Mouse (Mus musculus) kidney, adult 9 months (tissue): Measurements from ENCODE around the gene S100a16.

Source experiments
- DNase-seq: peaks from one replicate; pipeline ENCODE4 v3.0.0; 2022

The S100a16 gene

GRCm38 (mm10) chr3:90537141-90537904, at the start of gene S100a16:
Gene S100a16, plus strand, starts transcription at chr3:90537254.
- DNase-seq: peak; percentile 92

GRCm38 (mm10) chr3:90488576-90488975, 48.5 kb upstream of the S100a16 start:
- DNase-seq: no peak

GRCm38 (mm10) chr3:90490696-90491256, 46.3 kb upstream of the S100a16 start, which contains the start of gene Snapin:
Gene Snapin, minus strand, starts transcription at chr3:90491033.
- DNase-seq: peak; percentile 98

GRCm38 (mm10) chr3:90491350-90491749, 45.7 kb upstream of the S100a16 start:
- peak; percentile 57 for DNase-seq

GRCm38 (mm10) chr3:90493831-90494540, 43.1 kb upstream of the S100a16 start:
- no peak for DNase-seq

DNA sequence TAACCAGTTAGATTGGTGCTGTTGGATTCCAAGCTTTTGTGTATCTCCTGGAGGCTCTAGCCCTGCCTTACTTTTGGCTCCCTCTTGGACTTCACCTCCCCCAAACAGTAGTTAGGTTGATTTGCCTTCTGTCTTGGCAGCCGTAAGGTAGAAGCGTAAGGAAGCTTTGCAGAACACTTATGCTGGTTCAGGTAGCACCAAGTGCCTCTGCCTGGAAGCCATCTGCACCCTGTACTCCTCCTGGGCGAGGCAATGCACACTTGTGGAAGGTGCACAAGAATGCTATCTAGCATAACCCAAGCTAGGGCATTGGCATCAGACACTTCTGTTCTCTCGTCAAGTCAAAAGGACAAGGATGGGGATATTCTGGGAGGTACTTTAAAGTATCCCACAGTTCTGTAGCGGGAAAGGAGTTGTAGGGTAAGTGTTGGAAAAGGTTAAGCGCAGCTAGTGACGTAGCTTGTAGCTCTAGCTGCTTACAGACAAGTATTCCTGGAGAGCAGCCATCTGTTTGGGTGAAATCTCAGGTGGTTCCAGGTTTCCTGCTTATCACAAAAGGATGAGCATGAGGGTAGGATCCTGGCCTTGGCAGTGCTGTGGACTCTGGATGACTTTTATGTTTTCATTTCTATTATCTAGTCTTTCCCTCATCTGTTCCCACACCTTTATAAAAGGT, 41.1 kb upstream of the S100a16 start:
- DNase-seq: no peak

DNA sequence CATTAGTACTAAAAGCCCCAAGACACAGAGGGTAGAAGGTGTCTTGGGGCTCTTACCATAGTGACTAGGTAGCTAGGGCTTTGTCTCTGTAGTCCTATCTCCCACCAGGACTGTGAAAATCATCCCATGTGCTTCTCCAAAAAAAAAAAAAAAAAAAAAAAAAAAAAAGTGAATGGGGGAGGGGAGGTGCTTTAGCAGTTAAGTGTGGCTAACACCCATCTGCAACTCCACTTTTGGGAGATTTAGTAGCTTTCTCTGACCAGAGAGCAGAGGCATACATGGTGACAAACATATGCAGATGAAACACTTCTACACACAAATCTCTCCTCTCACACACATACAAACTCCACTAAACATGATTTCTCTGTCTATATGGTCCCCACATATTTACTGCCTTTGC, 39.5 kb upstream of the S100a16 start:
- no peak for DNase-seq

DNA sequence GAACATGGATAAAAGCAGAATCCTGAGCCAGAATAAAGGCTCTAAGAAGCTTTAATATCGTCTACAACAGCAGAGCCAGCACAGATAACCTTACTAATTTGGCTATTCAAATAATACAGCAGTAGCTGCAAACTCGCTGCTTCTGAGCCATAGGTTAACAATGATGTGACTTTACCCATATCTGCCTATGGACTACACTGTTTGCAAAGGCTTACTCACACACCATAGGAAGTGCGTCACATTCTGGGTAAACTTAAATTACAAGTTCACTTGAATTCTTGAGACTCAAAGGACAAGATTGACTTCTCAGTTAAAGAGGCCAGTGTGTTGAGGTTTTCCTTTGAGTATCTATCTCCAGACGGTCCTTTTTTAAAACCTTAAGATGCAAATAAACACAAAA, 33.6 kb upstream of the S100a16 start:
- DNase-seq: no peak

- no peak for DNase-seq
Measured at GRCm38 (mm10) chr3:90505216-90505615, 31.8 kb upstream of the S100a16 start.

GRCm38 (mm10) chr3:90506362-90506761, 30.7 kb upstream of the S100a16 start:
- DNase-seq: peak; percentile 50

DNA sequence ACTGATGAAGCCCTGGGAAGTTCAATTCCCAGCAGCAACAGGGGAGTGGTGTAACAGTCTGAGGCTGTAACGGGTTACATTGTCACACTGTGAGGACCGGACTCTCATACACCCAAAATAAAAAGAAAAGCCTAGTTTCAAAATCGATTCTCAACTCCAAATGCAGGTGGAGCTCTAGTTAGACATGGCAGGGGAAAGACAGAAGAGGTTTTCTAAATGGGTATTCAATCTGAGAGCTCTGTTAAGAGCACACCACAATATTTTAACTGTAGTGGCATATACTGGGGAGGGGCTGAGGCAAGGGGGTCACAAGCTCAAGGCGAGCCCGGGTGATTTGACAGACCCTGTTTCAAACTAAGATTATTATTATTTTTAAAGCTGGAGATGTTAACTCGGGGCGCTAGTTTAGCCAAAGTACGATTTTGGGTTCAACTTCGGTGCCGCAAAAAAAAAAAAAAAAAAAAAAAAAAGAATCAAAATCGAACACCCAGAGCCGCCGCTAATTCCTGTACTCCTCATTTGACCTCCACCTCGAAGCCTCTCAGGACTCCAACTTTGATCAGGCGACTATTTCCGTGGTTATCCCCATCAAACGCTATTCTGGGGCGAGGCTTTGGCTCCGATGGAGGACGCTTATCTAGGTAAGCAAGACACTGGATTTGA, 28.6 kb upstream of the S100a16 start:
- DNase-seq: no peak

GRCm38 (mm10) chr3:90508950-90509746, 27.9 kb upstream of the S100a16 start, which contains the start of gene Chtop:
Gene Chtop, minus strand, starts transcription at chr3:90509498.
- peak; percentile 100 for DNase-seq

- no peak for DNase-seq
Measured at GRCm38 (mm10) chr3:90509747-90510123, 27.3 kb upstream of the S100a16 start.

DNA sequence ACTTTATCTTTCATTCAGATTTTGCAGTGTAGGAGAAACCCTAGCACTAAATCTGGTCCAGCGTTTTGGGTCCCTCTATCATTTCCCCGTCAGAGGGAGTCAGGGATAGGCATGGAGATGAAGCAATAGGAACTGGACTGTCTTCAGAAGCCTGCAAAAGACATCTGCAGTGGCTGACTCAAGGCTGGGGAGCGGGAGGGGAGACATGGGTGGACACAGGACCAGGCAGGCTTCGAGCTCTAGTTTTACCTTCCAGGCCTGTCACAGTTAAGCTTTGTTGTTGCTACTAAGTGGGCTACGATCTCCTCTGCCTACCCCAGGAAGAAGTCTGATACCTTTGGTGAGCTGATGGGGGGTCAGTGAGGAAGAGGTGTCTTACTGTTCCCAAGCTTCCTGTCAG, 24.8 kb upstream of the S100a16 start:
- no peak for DNase-seq

GRCm38 (mm10) chr3:90512948-90513642, 24.0 kb upstream of the S100a16 start:
- no peak for DNase-seq

DNA sequence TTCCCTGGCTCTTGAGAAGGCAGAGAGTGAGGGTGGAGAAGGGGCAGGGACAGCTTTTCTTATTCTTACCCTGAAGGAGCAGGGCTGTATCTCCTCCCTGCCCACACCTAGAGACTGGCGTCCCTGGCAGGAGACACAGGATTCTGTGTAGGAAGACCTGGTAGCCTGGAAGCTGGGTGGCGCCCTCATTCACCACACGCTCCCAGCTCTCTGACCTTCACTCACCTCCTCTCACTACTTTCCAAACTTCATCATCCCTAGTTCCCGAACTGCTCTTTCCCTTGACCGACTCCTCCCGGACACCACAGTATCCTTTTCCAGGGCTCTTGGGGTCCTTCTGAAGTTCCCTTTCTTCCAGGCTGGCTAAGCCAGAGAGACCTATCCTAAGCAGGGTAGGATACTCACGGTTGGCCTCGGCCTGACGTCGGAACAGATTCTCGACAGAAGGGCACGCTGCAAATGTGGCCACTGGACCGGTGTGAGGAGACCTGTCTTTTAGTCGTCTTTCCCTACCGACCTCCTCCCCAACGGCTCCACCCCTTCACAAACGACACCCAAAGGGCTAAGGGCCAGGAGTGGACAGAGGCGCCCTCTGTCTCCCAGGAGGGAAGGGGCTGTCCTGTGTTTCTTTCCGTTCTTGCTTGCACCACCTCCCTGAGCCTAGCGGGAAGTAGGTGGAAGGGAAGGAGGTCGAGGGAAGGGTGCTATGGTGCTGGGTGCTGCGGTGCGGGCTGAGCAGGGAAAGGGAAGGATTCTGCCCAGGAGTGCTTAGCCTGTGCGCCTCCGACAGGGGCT, 23.1 kb upstream of the S100a16 start, which contains the start of the genes S100a1 and S100a13:
Gene S100a1, minus strand, starts transcription at position 597 of the 795 bp plus-strand sequence.
Gene S100a13, plus strand, starts transcription at position 640 of the 795 bp plus-strand sequence.
- peak; percentile 92 for DNase-seq

- peak; percentile 78 for DNase-seq
Measured at GRCm38 (mm10) chr3:90514691-90515090, 22.4 kb upstream of the S100a16 start.

DNA sequence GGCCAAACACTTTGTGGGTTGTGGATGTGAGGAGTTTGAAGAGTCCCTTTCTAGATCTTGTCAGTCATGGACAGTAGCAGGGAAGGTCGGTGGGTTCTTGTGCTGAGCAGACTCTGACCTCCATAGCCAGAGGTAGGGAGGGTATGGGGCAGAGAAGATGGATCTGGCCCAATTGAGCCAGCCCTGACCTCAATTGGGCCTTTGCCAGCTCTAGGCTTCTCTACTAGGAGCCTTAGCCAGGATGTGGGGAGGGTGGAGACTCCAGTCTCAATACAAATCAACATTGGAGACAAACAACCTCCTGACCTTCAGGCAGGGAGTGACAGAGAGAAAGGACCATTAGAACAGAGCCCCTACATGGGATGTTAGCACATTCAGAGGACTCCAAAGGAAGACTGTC, 21.8 kb upstream of the S100a16 start:
- DNase-seq: peak; percentile 58

GRCm38 (mm10) chr3:90515789-90516188, 21.3 kb upstream of the S100a16 start:
- DNase-seq: no peak

- DNase-seq: no peak
Measured at GRCm38 (mm10) chr3:90517711-90518110, 19.3 kb upstream of the S100a16 start.
